Mouse (Mus musculus) cerebellum, postnatal 25 days (tissue): ENCODE results near the gene Pdgfc.
"Not testable (repeated sequence)": the region's sequence is repeated elsewhere in the genome, so short reads cannot be mapped to it uniquely, and the experiment has no call there.

Experiments
- DNase-seq, 2 experiments: peaks; one replicate each; pipeline ENCODE4 v3.0.0; 2021; ENCODE audit warnings: mixed read lengths in 2 of 2

Gene Pdgfc

GRCm38 (mm10) chr3:81046652-81047607 lies 10.7 kb downstream of the Pdgfc start:
- no peak for DNase-seq

DNA sequence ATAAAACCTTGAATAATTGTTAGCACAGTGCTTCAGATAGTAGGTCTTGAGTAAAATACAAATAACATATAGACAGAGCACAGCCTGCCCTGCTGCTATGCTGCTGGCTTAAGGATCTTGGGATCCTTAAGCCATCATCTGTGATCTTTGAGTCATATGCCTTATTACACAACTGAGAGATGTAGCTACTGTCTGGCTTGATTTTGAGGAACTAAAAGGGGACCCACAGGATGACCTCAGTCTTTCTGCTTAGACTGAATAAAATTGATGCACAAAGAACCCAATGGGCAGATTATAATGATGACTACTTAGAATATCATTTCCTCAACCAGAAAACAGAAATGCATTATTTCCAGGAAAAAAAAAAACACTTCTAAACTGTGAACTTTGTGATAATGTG lies 15.3 kb downstream of the Pdgfc start:
- DNase-seq, result no peak

GRCm38 (mm10) chr3:81052422-81052821 lies 16.2 kb downstream of the Pdgfc start:
- DNase-seq, result no peak

DNA sequence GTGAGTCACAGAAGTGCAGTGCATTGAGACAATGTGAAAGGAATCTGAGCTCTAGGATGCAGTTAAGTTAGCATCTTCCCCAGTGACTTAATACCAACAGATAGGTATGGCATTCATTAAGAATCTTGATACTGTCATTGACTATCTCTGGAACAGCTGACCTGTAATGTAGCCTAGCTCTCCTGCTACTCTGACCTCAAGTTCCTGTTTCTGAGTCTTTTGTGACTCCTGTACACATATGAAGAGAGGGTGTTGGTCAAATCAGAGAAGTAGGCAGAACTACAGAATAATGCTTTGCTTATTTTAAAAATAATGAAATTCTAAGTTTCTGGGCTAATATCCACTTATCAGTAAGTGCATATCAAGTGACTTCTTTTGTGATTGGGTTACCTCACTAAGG lies 17.9 kb downstream of the Pdgfc start:
- DNase-seq, result no peak

- no peak for DNase-seq
Observed at GRCm38 (mm10) chr3:81057719-81058118, 21.5 kb downstream of the Pdgfc start.

- DNase-seq, result no peak
Observed at GRCm38 (mm10) chr3:81058527-81059031, 22.4 kb downstream of the Pdgfc start.

DNA sequence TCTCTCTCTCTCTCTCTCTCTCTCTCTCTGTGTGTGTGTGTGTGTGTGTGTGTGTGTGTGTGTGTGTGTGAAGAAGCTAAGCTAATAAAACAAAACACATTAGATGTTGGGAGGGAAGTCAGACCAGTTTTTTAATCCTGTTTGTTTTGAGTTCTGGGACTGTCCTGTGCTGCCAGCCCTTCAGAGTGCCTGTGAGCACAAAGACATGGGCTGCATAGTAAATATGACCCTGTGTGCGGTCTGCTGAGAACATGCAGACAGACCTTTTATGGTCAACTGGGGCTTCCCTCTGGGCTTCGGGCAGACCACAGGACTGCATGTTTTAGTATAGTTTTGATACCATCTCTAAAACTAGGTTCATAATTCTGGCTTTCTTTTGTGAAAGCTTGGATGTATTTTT lies 32.3 kb downstream of the Pdgfc start:
- DNase-seq, result no peak

GRCm38 (mm10) chr3:81101136-81101535 lies 64.9 kb downstream of the Pdgfc start:
- DNase-seq, result no peak

- DNase-seq, result no peak
Observed at GRCm38 (mm10) chr3:81102158-81102876, 66.1 kb downstream of the Pdgfc start.

GRCm38 (mm10) chr3:81102877-81103420 lies 66.7 kb downstream of the Pdgfc start:
- no peak for DNase-seq

GRCm38 (mm10) chr3:81107515-81107914 lies 71.3 kb downstream of the Pdgfc start:
- no peak for DNase-seq

- no peak for DNase-seq
Observed at GRCm38 (mm10) chr3:81110968-81111367, 74.8 kb downstream of the Pdgfc start.

DNA sequence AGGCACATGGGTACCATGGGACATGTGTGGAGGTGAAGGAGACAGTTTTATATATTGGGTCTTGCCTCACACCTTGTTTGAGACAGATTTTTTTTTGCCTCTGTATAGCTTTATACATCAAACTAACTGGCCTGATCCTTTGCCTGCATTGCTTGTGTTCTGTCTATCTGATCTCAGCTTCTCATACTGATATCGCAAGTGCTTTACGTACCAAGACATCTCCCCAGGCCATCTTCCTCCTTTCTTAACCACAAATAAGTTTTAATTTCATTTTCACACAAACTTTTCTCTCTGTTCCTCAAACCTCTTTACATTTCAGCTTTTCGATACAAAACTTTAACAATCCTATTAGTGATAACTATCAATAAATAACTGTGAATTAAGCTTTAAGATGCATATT lies 76.7 kb downstream of the Pdgfc start:
- DNase-seq, result no peak

DNA sequence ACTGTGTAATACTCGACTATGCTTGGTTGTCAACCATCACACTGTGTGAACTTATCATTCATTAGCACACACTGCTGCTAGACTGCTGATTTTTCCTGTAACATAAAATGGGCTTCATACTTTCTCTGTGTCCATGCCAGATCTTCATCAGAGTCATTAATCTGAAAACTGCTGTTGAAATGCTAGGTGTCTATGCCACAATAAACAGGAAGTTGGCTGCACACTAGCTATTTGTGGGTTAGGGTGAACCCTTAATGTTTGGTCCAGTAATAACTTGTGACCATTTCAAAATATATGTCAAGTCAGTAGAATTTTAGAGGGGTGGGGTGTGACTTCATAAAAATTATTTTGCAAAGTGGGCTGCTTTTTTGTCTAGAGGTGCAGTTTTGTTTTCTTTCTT lies 84.4 kb downstream of the Pdgfc start:
- no peak for DNase-seq

GRCm38 (mm10) chr3:81121731-81122130 lies 85.5 kb downstream of the Pdgfc start:
- no peak for DNase-seq

- DNase-seq, result no peak
Observed at GRCm38 (mm10) chr3:81123461-81123860, 87.2 kb downstream of the Pdgfc start.

- no peak for DNase-seq
Observed at GRCm38 (mm10) chr3:81127013-81127412, 90.8 kb downstream of the Pdgfc start.

DNA sequence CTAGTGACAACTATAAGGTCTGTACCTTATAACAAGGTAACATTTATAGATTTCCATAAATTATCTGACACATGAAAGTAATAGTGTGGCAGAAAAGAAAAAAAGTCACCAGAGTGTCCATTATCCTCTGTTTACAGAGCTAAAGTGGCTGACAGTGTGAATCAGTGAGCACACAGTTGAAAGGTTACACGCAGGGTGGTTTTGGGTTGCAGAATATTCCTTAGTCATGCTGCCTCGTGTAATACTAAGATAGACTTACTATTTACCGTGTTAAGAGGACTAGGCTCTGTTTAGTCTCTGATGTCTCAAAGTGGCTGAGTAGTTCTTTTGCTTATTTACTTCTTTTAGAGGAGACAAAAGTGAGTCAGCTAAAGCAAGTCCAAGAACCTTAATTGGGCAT lies 100.8 kb downstream of the Pdgfc start:
- DNase-seq, result no peak

DNA sequence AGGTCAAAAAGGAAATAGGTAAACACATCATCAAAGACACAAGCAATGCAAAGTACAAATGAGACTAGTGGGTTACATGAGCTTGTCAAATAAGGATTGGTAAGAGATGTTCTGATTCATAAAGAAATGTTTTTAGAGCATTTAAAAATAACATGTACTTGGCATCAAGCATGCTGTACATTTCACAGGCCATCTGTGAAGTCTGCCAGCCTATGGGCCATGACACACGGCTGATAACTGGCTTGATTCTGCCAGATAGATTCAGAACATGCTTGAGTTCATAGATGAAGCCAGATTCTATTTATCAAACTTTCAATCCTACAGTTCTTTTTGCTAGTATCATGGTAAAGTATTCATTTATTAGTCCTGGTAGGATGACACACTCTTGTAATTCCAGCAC lies 101.8 kb downstream of the Pdgfc start:
- not testable (repeated sequence) for DNase-seq

GRCm38 (mm10) chr3:81143730-81144129 lies 107.5 kb downstream of the Pdgfc start:
- DNase-seq, result no peak

DNA sequence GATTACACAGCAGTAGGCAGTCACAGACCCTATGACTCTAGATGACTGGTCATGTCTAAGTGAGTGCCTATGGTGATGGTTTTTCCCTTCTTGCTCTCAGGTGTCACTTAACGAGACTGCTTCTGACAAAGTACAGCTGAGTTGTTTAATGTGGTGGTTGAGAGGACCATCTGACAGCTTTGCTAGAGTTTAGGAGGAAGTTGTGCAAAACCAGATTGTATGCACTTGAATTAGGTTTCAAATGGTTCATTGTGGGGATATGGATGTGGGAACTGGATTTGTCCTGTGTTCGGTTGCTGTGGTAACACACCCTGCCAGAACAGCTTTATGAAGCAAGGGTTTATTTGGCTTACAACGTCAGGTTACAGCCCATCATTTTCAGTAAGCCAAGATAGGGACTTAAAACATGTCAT lies 112.9 kb downstream of the Pdgfc start:
- DNase-seq, result no peak

- DNase-seq, result no peak
Observed at GRCm38 (mm10) chr3:81150228-81150627, 114.0 kb downstream of the Pdgfc start.

GRCm38 (mm10) chr3:81154420-81154819 lies 118.2 kb downstream of the Pdgfc start:
- no peak for DNase-seq
